Mouse (Mus musculus): Measurements from ENCODE around the gene Tgm4.

The Tgm4 gene

DNA sequence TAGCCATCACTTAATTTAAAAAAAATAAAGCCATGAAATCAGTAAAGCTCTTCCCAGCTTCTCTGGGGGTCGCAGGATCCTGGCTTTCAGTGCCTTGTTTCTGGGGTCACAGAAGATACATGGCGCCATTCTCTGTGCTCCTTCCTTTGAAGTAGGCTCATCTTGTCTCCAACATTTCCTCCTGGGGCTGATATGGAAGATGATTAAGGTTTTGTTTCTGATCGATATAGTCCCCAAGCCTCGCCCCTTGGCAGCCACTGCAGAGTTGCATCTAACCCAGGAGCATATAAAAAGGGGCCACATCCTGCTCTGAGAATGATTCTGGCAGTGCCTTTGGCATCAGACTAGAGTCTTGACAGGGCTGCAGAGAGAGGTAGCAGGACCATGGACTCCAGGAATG lies at the start of gene Tgm4:
TSS of gene Tgm4 (plus strand) at position 301 of the 400 bp plus-strand sequence.
- DNase-seq (ENCODE audit: low spot score in 2 of 2) = no peak

DNA sequence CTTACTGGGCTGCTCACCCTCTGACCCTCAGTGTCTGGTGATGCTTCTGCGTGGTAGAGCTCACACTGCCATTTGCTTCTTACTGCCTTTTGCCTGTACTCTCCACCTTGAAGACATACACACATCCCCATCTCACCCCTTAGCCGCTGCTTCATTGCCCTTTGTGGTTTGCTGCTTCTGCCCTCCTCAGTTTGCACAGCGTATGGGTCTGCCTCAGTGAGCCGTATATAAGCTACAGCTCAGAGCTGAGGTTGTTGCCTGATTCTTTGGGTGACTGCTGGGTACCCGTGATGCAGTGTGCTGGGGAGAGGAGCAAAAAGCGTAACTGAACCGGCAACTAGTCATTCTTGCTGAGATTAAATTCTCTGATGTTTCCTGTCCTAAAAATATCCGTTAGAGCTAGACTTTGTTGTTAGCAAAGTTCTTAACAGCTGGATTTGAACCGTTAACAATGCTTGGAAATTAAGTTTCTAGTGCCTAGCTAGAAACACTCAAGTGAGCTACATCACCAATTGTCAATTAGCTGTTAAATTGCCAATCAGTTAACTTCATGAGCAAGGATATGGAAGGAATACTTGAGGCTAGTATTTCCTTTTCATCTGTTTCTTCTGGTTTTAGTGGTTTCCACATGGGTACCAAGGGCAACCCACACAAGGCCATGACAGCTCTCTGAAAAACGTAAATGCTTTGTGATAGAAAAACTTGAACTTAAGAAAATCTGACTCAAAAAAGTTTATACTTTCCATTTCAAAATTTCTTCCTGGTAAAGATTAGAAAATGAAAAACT lies 35.9 kb upstream of the Tgm4 start:
- DNase-seq (ENCODE audit: low spot score in 2 of 2) = no peak

DNA sequence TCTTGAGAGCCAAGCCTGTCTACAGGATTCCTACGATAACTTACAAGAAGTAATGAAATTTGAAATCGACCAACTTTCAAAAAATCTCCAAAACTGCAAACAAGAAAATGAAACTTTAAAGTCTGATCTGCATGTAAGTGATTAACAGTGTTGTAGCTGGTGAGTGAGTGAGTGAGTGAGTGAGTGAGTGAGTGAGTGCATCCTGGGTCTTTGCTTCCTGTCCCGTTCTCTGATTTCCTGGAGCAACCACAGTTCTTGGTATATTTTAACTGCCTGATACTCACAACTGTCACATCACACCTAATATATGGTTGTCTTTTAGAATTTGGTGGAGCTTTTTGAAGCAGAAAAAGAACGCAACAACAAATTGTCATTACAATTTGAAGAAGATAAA lies 35.3 kb upstream of the Tgm4 start:
- no peak for DNase-seq (ENCODE audit: low spot score in 2 of 2)

DNA sequence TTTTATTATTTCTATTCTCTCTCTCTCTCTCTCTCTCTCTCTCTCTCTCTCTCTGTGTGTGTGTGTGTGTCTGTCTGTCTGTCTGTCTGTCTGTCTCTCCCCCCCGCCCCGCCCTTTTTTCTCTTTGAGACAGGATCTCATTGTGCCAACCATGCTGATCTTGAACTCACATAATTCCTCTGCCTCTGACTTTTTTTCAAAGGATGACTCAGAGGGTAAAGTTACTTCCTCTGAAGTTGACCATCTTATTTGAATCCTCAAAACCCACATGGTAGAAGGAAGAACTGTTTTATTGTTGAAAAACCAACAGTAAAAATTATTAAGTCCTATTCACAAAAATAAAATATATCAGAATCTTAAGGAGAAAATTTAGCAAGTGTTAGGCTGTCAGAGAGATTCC lies 29.8 kb upstream of the Tgm4 start:
- DNase-seq (ENCODE audit: low spot score in 2 of 2) = no peak

DNA sequence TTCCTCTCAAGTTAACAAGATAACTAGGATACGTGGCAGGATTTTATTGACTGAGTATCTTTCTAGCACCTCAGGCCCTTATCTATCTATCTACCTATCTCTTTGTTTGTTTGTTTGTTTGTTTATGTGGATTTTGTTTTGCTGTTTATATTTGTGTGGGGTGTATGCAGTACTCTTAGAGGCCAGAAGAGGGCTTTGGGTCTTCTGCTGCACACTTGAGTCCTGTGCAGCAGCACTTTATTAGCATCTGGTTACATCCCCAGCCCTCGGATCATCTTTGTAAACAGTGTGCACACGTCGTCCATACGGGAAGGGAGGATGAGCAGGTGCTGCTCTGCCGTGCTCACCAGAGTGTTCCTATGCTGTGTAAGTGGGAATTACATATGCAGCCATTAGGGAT lies 28.5 kb upstream of the Tgm4 start:
- no peak for DNase-seq (ENCODE audit: low spot score in 2 of 2)

DNA sequence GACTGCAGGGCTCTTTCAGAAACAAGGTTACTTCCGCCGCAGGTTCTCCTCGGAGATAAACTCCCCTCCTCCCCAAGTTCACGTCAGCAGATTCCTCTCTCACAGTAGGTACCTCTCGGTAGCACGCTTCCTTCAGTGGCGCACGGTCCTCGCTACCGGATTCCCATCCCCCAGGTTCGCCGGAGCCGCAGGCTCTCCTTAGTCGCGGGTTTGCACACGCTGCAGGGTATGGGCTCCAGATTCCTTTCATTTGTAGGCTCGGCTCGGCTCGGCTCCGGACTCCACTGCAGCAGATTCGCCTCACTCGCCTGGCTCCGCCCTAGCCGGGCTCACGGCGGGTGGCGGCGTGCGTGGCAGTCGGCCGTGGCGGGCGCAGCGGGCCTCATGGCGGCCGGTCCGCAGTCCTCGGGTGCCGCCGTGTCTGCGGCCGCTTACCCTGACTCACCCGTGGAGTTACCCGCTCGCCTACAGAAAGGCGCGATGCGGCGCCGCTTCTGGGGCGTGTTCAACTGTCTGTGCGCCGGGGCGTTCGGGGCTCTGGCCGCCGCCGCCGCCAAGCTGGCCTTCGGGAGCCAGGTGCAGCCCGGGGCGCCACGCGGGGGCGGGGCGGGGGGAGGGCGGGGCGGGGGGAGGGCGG lies 13.4 kb upstream of the Tgm4 start, which contains the start of gene Tmem42:
TSS of gene Tmem42 (plus strand) at position 332 of the 637 bp plus-strand sequence.
- DNase-seq (ENCODE audit: low spot score in 2 of 2) = peak; percentile 84

DNA sequence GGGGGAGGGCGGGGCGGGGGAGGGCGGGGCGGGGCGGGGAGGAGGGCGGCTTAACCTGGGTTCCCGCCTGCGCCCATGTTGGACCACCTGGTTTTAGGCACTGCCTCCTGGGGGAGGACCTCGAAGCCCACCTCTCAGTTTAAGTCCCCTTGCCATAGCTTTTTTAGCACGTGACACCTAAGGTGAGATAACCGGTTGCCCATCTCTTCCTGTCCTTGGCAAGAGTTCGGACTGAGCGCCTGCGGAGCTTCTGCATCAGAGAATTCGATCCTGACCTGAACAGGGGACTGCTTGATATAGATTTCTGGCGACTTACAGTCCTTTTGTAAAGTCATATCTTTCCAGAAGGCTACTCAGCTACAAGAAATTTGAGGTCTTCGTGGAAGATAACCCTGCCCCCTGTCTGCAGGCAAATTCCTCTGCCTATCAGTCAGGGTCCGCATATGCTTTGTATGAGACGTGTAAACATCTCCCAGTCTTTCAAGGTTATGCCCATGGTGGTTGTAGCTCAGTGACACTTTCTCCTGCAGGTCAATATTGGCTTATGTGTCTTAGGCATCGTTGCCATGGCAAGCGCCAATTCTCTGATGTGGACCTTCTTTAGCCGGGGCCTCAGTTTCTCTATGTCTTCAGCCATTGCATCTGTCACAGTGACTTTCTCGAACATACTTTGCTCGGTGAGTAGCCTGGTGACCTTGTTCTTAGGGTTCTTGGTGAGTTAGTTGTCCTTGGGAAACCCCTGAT lies 12.7 kb upstream of the Tgm4 start:
- no peak for DNase-seq (ENCODE audit: low spot score in 2 of 2)

DNA sequence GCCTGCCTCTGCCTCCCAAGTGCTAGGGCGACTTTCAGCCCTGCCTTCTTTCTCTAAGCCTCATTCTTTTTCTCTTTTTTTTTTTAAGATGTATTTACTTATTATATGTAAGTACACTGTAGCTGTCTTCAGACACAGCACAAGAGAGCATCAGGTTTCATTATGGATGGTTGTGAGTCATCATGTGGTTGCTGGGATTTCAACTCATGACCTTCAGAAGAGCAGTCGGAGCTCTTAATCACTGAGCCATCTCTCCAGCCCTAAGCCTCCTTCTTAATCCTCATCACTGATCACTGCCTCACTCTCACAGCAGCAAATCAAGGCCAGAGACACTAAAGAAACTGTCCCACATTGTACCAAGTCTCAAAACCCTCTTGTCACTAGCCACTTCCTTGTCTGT lies 10.3 kb upstream of the Tgm4 start:
- no peak for DNase-seq (ENCODE audit: low spot score in 2 of 2)

DNA sequence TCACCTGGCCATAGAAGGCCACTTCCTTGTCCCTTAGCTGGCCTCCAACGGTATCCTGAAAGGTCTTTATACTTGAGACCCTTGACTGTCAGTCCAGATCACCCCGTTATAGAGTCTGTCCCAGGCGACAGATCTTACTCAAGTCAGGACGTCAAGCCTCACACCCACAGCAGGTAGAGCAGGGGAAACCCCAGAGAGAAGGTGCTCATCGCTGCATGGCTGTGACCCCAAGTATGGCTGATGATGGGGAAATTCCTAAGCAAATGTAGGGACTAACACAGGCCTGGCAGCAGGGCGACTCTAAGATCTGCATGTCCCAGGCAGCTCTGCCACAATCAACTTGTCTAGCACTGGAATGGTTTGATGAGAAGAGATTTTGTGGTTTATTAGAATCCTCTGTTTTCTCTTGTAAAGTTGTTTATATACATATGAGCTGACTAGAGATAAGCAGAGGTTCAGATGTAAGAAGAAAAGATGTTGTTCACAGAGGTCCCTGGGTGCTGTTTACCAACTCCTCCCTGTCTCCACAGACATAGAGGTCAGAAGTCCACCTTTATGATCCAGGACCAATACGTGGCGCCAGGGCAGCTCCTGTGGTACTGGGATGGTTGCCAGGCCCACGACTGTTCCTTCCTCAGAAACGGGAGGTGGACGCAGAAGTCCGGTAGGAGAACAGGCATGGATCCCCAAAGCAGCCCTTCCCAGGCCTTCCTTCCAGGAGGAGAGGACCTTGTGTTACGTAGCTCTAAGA lies 2.9 kb upstream of the Tgm4 start:
- DNase-seq (ENCODE audit: low spot score in 2 of 2) = no peak

DNA sequence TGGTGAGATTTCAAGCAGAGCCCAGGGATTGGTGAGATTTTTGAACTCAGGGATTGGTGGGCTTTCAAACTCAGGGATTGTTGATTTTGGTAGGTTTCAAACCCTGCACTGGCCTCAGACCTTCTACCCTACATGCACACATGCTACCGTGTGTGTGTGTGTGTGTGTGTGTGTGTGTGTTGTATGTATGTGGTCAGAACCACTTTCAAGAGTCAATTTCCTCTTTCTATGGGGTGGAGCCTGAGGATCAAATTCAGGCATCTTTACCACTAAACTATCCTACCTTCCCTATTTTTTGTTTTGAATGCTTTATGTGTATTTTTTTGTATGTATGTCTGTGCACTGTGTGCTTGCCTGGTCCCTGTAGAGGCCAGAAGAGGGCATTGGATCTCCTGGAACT lies 13.1 kb downstream of the Tgm4 start:
- DNase-seq (ENCODE audit: low spot score in 2 of 2) = no peak

DNA sequence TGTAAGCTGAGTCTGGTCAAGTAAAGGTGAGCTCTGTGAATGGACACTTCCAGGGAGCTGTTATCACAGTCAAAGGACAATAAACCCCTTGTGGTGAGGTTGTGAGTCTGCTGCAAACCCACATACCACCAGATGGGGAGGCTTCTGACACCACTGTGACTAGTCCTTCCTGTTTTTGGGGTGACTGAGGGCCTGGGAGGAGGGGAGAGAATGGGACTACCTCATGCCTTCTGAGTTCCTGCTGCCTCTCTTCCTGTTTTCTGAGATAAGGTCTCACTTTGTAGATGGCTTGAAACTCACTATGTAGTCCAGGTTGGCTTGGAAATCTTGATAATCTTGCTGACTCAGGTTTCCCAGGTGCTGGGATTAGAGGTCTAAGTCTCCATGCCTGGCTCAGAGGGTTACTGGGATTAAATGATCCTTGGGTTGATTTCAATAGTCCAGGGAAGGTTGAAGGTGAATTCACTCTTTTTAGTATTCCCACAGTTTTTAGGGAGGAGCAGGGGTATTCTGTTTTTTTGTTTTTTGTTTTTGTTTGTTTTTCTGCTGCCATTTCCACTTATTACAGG lies 24.3 kb downstream of the Tgm4 start:
- DNase-seq (ENCODE audit: low spot score in 2 of 2) = peak; percentile 32 to 39

DNA sequence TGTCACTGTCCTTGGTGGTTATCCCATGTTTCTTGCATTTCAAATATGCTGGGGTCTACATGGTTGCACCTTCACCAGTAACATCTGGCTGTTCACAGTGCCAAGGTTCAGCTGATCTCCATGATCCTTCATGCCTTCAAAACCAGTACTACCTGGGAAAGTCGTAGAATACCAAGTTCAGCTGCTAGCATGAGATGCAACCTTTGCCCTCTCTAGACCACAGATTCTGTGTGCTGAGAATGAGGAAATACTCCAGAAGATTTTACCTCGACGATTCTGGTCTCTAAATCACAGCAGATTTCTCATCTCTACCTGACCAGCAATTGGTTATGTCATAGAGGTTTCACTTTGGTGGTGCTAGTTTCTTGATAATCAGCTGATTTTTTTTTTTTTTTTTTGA lies 25.6 kb downstream of the Tgm4 start:
- no peak for DNase-seq (ENCODE audit: low spot score in 2 of 2)

DNA sequence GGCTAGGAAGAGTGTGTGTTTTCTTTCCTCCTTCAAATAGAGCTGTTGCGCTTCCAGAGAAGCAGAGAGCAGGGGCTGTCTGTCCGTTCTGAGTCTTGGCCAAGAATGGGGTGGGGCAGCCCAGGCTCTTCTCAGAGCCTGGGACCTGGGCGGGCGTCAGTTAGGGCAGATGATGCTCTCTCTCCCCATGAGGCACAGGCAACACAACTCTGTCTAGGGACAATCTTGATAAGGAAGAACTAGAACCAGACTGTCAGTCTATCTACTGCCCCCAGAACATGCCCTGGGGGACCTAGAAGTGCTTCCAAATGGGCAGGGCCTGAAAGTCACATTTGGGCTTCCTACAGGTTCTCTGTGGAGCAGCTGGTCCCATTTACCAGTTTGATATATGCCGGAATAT lies 44.6 kb downstream of the Tgm4 start:
- DNase-seq (ENCODE audit: low spot score in 2 of 2) = no peak

DNA sequence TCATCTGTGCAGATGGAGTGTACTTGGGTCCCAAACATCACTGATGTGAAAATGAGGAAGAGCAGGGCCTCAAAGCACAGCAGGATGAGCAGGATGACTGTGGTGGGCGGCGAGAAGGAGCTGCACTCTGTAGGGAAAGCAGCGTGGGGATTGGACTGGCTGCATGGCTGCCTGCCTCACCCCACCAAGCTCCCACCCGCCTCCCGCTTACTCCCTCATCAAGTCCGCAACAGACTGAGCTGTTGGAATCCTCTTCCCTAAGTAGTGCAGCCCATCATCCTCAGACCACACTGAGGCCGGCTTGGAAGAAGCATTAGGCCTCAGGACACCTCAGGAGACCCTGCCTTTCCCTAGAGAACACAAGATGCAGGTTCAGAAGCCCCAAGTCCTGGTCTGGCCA lies 45.8 kb downstream of the Tgm4 start:
- DNase-seq (ENCODE audit: low spot score in 2 of 2) = no peak

DNA sequence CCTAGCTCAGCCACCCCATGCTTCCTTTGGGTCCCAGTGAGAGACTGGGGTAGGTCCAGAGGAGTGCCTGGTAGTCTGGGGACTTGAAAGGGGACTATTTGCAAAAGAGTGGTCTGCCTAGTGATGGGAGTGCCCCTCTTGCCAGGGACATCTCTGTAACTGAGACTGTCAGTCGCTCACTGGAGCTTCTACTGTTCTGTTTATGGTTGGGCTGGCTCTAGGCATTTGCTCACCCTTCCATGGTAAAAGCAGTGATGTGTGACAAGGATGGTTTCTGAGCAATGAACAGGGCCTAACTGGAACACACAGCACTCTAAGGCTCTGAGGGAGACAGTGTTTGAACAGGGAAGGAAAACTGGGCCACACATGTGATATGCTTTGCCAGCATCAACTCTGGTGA lies 46.3 kb downstream of the Tgm4 start:
- no peak for DNase-seq (ENCODE audit: low spot score in 2 of 2)

DNA sequence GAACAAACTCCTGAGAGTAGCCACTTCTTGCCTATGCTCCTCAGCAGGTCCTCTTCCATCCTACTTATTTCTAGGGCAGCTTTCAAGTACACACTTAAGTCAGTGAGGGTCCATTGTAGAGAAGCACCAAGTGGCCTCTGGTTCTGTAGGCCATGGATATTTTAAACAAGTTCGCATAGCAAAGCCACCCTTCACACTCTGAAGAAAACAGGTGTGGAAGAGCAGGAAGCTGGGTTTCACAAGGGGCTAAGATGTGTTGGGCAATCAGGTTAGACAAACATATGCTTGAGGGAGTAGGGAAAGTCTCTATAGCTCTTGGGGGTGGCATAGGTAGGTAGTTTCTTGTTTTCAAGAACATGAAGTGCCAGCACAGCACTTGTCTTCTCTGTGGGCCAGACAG lies 50.8 kb downstream of the Tgm4 start:
- DNase-seq (ENCODE audit: low spot score in 2 of 2) = no peak

DNA sequence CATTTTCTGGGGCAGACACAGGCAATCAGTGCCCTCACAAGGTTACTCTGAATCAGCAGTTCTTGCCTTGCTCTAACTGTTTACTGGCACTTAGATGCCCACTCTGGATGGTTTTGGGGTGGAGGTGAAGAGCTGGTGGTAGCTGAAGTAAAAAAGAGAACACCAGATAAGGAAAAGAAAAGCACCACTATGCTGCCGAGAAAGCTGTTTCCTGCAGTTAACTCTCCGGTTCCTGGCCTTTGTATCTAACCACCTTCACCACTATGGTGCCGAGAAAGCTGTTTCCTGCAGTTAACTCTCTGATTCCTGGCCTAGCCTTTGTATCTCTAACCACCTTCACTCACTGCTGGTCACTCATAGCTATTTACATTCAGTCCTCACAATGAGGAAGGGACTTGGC lies 53.0 kb downstream of the Tgm4 start:
- DNase-seq (ENCODE audit: low spot score in 2 of 2) = no peak

DNA sequence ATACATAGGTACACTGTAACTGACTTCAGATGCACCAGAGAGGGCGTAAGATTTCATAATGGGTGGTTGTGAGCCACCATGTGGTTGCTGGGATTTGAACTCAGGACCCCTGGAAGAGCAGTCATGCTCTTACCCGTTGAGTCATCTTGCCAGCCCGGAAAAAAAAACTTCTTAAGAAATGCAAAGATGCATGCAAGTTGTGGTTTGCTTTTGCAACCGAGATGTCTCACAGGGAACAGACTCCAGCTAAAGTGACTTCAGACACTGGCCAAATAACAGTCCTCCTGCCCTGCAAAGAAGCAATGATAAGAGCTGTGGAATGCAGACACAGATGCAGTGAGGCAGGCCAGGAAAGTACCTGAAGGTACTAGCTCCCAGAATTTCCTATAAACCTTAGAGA lies 56.3 kb downstream of the Tgm4 start:
- DNase-seq (ENCODE audit: low spot score in 2 of 2) = no peak

DNA sequence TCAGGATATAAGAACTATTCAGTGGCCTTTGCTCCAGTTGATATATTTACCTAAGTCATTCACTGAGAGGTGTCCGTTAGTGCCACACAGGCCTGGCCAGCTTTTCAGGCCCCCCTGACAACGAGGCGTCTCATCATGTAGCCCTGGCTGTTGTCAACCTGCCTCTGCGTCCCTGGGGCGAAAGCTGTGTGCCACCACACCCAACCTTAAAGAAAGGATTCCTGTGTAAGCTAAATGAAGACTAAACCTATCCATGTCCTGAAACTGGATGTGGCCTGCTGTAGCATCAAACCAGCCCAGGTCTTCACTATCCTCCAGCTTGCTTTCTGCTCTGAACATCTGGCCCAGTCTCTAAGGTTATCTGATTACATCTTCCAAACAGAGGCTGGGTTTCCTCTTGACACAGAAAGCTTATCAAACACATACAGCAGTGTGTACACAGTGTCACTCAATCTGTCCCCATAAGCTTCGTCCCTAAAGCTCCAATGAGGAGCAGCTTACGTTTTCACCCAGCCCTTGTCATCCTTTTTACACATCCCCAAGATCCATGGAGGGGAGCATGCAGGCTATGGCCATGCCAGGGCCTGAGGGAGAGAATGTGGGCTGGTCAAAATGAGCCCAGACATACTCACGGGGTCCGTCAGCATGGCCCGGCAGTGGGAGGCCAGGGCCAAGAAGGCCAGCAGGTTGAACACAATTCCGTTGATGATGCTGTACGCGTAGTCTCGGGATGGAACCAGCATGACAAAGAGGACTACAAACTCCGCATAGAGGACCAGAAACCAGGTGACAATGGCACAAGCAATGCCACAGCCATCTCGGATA lies 65.3 kb downstream of the Tgm4 start:
- DNase-seq (ENCODE audit: low spot score in 2 of 2) = no peak

DNA sequence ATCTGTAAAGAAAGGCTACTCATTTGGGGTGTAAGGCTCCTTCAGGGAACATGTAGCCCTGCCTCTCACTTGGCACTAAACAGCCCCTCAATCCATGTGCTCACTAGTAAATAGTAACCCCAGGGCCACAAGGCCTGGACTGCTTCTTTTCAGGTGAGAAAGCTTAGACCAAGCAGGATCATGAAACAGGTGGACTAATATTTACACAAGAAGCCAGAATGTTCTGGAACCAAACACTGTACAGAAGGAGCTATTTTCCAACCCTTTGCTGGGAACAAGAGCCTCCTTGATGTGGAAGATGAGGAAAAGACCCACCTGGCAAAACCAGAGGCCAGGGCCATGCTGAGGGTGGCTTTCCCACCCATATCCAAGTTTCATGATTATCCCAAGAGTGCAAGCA lies 68.9 kb downstream of the Tgm4 start:
- no peak for DNase-seq (ENCODE audit: low spot score in 2 of 2)

DNA sequence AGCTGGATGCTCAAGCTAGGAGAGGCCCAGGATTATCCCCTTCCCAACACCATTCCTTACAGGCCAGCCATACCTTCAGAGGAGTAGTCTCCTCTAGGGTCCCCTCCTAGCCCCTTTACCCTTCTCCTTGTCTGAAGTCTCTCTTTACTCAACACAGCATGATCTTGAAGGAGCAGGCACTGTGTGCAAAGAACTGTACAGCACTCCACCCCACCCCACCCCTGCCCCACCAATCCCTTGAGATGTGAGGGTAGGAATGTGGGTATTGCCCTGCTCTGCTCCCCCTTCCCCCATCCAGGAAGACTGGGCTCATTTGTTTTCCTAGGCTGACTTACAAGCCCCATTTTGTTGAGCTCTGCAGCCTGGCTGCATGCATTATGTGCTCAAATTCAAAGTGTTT lies 69.8 kb downstream of the Tgm4 start:
- no peak for DNase-seq (ENCODE audit: low spot score in 2 of 2)
